Mouse (Mus musculus) adrenal gland, postnatal 14 days (tissue): ENCODE results near the gene Sap30l. TPM values are rescaled to one million over a fixed set of nuclear protein-coding genes. Genes with fewer than 3 reads are reported as not detected.
"Not testable (repeated sequence)": the region's sequence is repeated elsewhere in the genome, so short reads cannot be mapped to it uniquely, and the experiment has no call there.

Source experiments
- DNase-seq: peaks from one replicate; pipeline ENCODE4 v3.0.0; 2021; ENCODE audit warnings: mixed read lengths
- total RNA-seq: library from RNA; stranded (reverse); gene quantifications from 2 replicates; pipeline ENCODE4 v1.2.3, GENCODE M21; 2021

The Sap30l gene
- total RNA-seq, 1 experiment from 2014 or later, result 47.2 TPM

GRCm38 (mm10) chr11:57800266-57800951 lies 1.0 kb upstream of the Sap30l start:
- DNase-seq, result peak; percentile 55

- DNase-seq, result peak; percentile 80
Measured at GRCm38 (mm10) chr11:57801766-57802510, 501 bp downstream of the Sap30l start.

GRCm38 (mm10) chr11:57802511-57802870 lies 1.1 kb downstream of the Sap30l start:
- peak; percentile 70 for DNase-seq

GRCm38 (mm10) chr11:57805047-57805446 lies 3.6 kb downstream of the Sap30l start:
- no peak for DNase-seq

- no peak for DNase-seq
Measured at GRCm38 (mm10) chr11:57809017-57809731, 7.7 kb downstream of the Sap30l start.

GRCm38 (mm10) chr11:57809732-57810098 lies 8.3 kb downstream of the Sap30l start:
- no peak for DNase-seq

- DNase-seq, result no peak
Measured at GRCm38 (mm10) chr11:57811006-57811405, 9.6 kb downstream of the Sap30l start.

GRCm38 (mm10) chr11:57812212-57812611 lies 10.8 kb downstream of the Sap30l start:
- DNase-seq, result no peak

- no peak for DNase-seq
Measured at GRCm38 (mm10) chr11:57813641-57814040, 12.2 kb downstream of the Sap30l start.

- DNase-seq, result no peak
Measured at GRCm38 (mm10) chr11:57818189-57818588, 16.8 kb downstream of the Sap30l start.

GRCm38 (mm10) chr11:57819999-57820581 lies 18.7 kb downstream of the Sap30l start:
- peak; percentile 95 for DNase-seq

- not testable (repeated sequence) for DNase-seq
Measured at GRCm38 (mm10) chr11:57823159-57823558, 21.7 kb downstream of the Sap30l start.

GRCm38 (mm10) chr11:57823714-57824113 lies 22.3 kb downstream of the Sap30l start:
- no peak for DNase-seq

GRCm38 (mm10) chr11:57825234-57825633 lies 23.8 kb downstream of the Sap30l start:
- not testable (repeated sequence) for DNase-seq

GRCm38 (mm10) chr11:57827048-57827914 lies 25.8 kb downstream of the Sap30l start:
- DNase-seq, result no peak

- DNase-seq, result peak; percentile 37
Measured at GRCm38 (mm10) chr11:57827915-57828545, 26.6 kb downstream of the Sap30l start.

- DNase-seq, result peak; percentile 19
Measured at GRCm38 (mm10) chr11:57828955-57829870, 27.8 kb downstream of the Sap30l start.

- no peak for DNase-seq
Measured at GRCm38 (mm10) chr11:57829871-57830775, 28.7 kb downstream of the Sap30l start.

GRCm38 (mm10) chr11:57831281-57831781 lies 29.9 kb downstream of the Sap30l start:
- no peak for DNase-seq
